Mouse (Mus musculus) limb, embryonic 11.5 days (tissue): Measurements from ENCODE around the gene Rnaseh2c. TPM values are rescaled to one million over a fixed set of nuclear protein-coding genes. Genes with fewer than 3 reads are reported as not detected.

Experiments used
- ATAC-seq: fragments of 200-750 bp; cut with Nextera tagmentation; 2 replicates; pipeline ENCODE4 v1.8.0; 2017; ENCODE audit warnings: low read depth; ENCODE audit not compliant: insufficient number of reproducible peaks, low FRiP score, low TSS enrichment
- DNase-seq: peaks from one replicate; pipeline ENCODE4 v3.0.0-alpha.2; 2015; ENCODE audit warnings: low spot score
- H3K27ac ChIP-seq: fragments of 300-500 bp; sonication (generic); replicated peaks from 2 replicates; pipeline ENCODE4 v1.5.1; 2014; ENCODE audit warnings: low read depth, mild to moderate bottlenecking, low read length
- H3K27me3 ChIP-seq: fragments of 300-500 bp; sonication (generic); 2 replicates; pipeline ENCODE4 v1.6.1; 2014; ENCODE audit warnings: mild to moderate bottlenecking, low read length, mixed read lengths; ENCODE audit not compliant: control insufficient read depth, insufficient read depth
- H3K36me3 ChIP-seq: fragments of 300-500 bp; sonication (generic); 2 replicates; pipeline ENCODE4 v1.6.1; 2014; ENCODE audit warnings: mild to moderate bottlenecking, low read length, moderate library complexity, mixed read lengths; ENCODE audit not compliant: control insufficient read depth, insufficient read depth
- H3K4me1 ChIP-seq: fragments of 300-500 bp; sonication (generic); 2 replicates; pipeline ENCODE4 v1.6.1; 2014; ENCODE audit warnings: low read length, mixed read lengths; ENCODE audit not compliant: control insufficient read depth, insufficient read depth
- H3K4me2 ChIP-seq: fragments of 300-500 bp; sonication (generic); 2 replicates; pipeline ENCODE4 v1.6.1; 2014; ENCODE audit warnings: low read depth, mild to moderate bottlenecking, moderate library complexity; ENCODE audit not compliant: severe bottlenecking
- H3K4me3 ChIP-seq: fragments of 300-500 bp; sonication (generic); 2 replicates; pipeline ENCODE4 v1.5.1; 2014; ENCODE audit warnings: low read depth, low read length
- H3K9ac ChIP-seq: fragments of 300-500 bp; sonication (generic); 2 replicates; pipeline ENCODE4 v1.6.1; 2014; ENCODE audit warnings: mild to moderate bottlenecking, low read length
- H3K9me3 ChIP-seq: fragments of 300-500 bp; sonication (generic); 2 replicates; pipeline ENCODE4 v1.6.1; 2016; ENCODE audit warnings: low read length; ENCODE audit not compliant: control insufficient read depth
- WGBS: fragments of 180-500 bp; shearing (Covaris S2); extraction: QIAGEN DNeasy Blood & Tissue Kit; methylation state at CpG from one replicate; pipeline ENCODE4 v1.1.7; 2014; 5-methylcytosine and 5-hydroxymethylcytosine counted together
- polyA plus RNA-seq: library from polyadenylated mRNA; unstranded; fragments of >200 nt; fragmentation: Nextera tagmentation; extraction: Ambion mirVana; gene quantifications from 2 replicates; pipeline ENCODE4 v1.2.1, GENCODE M21; 2014

Rnaseh2c gene
- 173 and 185 TPM in 2 replicates for polyA plus RNA-seq

- Histone ChIP-seq H3K36me3 (peaks cover 22% of the 10 kb centered on the region), H3K27me3 (no peaks in the 10 kb centered on the region), H3K4me1 (peaks cover 8% of the 10 kb centered on the region), H3K4me3 (peak within 1 kb of the TSS; percentile 94), H3K9me3 (no peaks in the 10 kb centered on the region), H3K9ac (peak within 1 kb of the TSS; percentile 90), H3K4me2 (peak within 1 kb of the TSS; percentile 84), H3K27ac (peak within 1 kb of the TSS; percentile 49; the same call in 1 of the 2 replicates)
- DNase-seq (peak; percentile 84), ATAC-seq (peak; percentile 83)
- under 1% methylated on average over 59 of the region's 64 CpGs for WGBS
These were observed at the start of gene Rnaseh2c for GRCm38 (mm10) chr19:5601752-5602541. Rnaseh2c (plus strand) TSS chr19:5601873.

- Histone ChIP-seq H3K9ac (no peak overlapping the region), H3K36me3 (no peaks in the 10 kb centered on the region), H3K4me3 (no peak overlapping the region), H3K27ac (no peak overlapping the region), H3K4me1 (no peaks in the 10 kb centered on the region), H3K27me3 (peaks cover 25% of the 10 kb centered on the region), H3K9me3 (no peaks in the 10 kb centered on the region), H3K4me2 (no peak overlapping the region)
- DNase-seq (no peak), ATAC-seq (no peak)
- 31% methylated on average over 8 of the region's 8 CpGs for WGBS
These were observed 47.9 kb upstream of the Rnaseh2c start for GRCm38 (mm10) chr19:5553802-5554201.

- Histone ChIP-seq H3K4me2 (no peak overlapping the region), H3K27me3 (peaks cover 29% of the 10 kb centered on the region), H3K9me3 (no peaks in the 10 kb centered on the region), H3K36me3 (no peaks in the 10 kb centered on the region), H3K9ac (no peak overlapping the region), H3K4me3 (no peak overlapping the region), H3K4me1 (no peaks in the 10 kb centered on the region), H3K27ac (no peak overlapping the region)
- no peak for ATAC-seq
- WGBS, result 78% methylated on average over 14 of the region's 14 CpGs
- no peak for DNase-seq
These were observed 47.5 kb upstream of the Rnaseh2c start for GRCm38 (mm10) chr19:5554212-5554611.

- DNase-seq (no peak), ATAC-seq (no peak)
- no peaks in the 10 kb centered on the region for H3K9me3 ChIP-seq
- H3K4me1 ChIP-seq, result peaks cover 10% of the 10 kb centered on the region
- no peak overlapping the region for H3K4me2 ChIP-seq
- H3K27me3 ChIP-seq, result peaks cover 64% of the 10 kb centered on the region
- no peak overlapping the region for H3K27ac ChIP-seq
- H3K4me3 ChIP-seq, result no peak overlapping the region
- no peak overlapping the region for H3K9ac ChIP-seq
- WGBS, result 39% methylated on average over 7 of the region's 7 CpGs
- H3K36me3 ChIP-seq, result no peaks in the 10 kb centered on the region
These were observed 43.5 kb upstream of the Rnaseh2c start for GRCm38 (mm10) chr19:5558169-5558568.

GRCm38 (mm10) chr19:5558770-5559169, 42.9 kb upstream of the Rnaseh2c start:
- peaks cover 65% of the 10 kb centered on the region for H3K27me3 ChIP-seq
- no peak overlapping the region for H3K9ac ChIP-seq
- no peak overlapping the region for H3K4me3 ChIP-seq
- WGBS, result 57% methylated on average over 8 of the region's 8 CpGs
- H3K9me3 ChIP-seq, result no peaks in the 10 kb centered on the region
- ATAC-seq (no peak), DNase-seq (no peak)
- H3K36me3 ChIP-seq, result no peaks in the 10 kb centered on the region
- H3K27ac ChIP-seq, result no peak overlapping the region
- H3K4me1 ChIP-seq, result peaks cover 10% of the 10 kb centered on the region
- no peak overlapping the region for H3K4me2 ChIP-seq

GRCm38 (mm10) chr19:5559229-5559628, 42.4 kb upstream of the Rnaseh2c start:
- peaks cover 10% of the 10 kb centered on the region for H3K4me1 ChIP-seq
- H3K4me2 ChIP-seq, result no peak overlapping the region
- 10% methylated on average over 8 of the region's 8 CpGs for WGBS
- peaks cover 69% of the 10 kb centered on the region for H3K27me3 ChIP-seq
- H3K27ac ChIP-seq, result no peak overlapping the region
- DNase-seq (no peak), ATAC-seq (no peak)
- H3K4me3 ChIP-seq, result no peak overlapping the region
- H3K36me3 ChIP-seq, result no peaks in the 10 kb centered on the region
- H3K9me3 ChIP-seq, result no peaks in the 10 kb centered on the region
- no peak overlapping the region for H3K9ac ChIP-seq

GRCm38 (mm10) chr19:5559631-5560456, 41.8 kb upstream of the Rnaseh2c start:
- H3K9ac ChIP-seq, result no peak overlapping the region

GRCm38 (mm10) chr19:5560457-5561041, 41.1 kb upstream of the Rnaseh2c start, which contains the start of gene Ovol1:
Ovol1 (minus strand) TSS chr19:5560646.
- H3K9ac ChIP-seq, result no peak within 1 kb of the TSS
- H3K4me2 ChIP-seq, result peak within 1 kb of the TSS; percentile 71
- H3K27me3 ChIP-seq, result peaks cover 72% of the 10 kb centered on the region
- ATAC-seq (no peak), DNase-seq (peak; percentile 53)
- peaks cover 10% of the 10 kb centered on the region for H3K4me1 ChIP-seq
- under 1% methylated on average over 55 of the region's 57 CpGs for whole genome bisulfite sequencing
- H3K36me3 ChIP-seq, result no peaks in the 10 kb centered on the region
- H3K9me3 ChIP-seq, result no peaks in the 10 kb centered on the region
- no peak within 1 kb of the TSS for H3K27ac ChIP-seq
- H3K4me3 ChIP-seq, result peak within 1 kb of the TSS; percentile 33

More at GRCm38 (mm10) chr19:5559631-5560456, 41.8 kb upstream of the Rnaseh2c start:
- Histone ChIP-seq H3K27ac (no peak overlapping the region), H3K27me3 (peaks cover 69% of the 10 kb centered on the region), H3K36me3 (no peaks in the 10 kb centered on the region), H3K9me3 (no peaks in the 10 kb centered on the region), H3K4me3 (peak overlapping the region; percentile 33), H3K4me2 (peak overlapping the region; percentile 71), H3K4me1 (peaks cover 10% of the 10 kb centered on the region)
- peak; percentile 48 for DNase-seq
- no peak for ATAC-seq
- WGBS, result under 1% methylated on average over 63 of the region's 69 CpGs
